In the genomic region with DNA sequence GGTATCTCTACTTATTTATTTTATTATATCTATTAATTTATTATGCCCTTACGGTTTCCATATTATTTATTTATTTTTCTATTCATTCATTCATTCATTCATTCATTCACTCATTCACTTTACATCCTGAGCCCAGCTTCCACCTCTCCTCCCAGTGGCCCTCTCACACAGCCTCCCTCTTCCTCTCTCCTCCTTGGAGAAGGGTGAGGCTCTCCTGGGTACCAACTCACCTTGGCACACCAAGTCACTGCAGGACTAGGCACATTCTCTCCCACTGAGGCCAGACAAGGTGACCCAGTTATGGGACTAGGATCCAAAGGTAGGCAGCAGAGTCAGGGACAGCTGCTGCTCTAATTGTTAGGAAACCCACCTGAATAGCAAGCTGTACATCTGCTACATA, we compare ENCODE assay signal across 12 mouse cellular contexts. TPM values are rescaled to one million over a fixed set of nuclear protein-coding genes. Genes with fewer than 3 reads are reported as not detected.
A peak's percentile ranks its signal among the peaks of the same experiment; 100 is the strongest.
DNase-seq lines count a peak whose midpoint lies in the region; ATAC-seq and TF ChIP-seq lines count a peak whose summit lies in the region.
"Had no signal": no experiment of that assay in that cellular context is flagged by ENCODE, and none has a peak within 500 bp of the region (broad histone marks: within the 10 kb centered on the region; RNA-seq: fewer than 3 reads in every experiment).

No protein-coding gene starts in this region.

- intact Hi-C loops in left cerebral cortex, adult 2 months (cut with DNase I), result loop anchor here (1.0 to 10.0 kb wide), 3 partner anchors 35 to 467 kb away; no protein-coding TSS in a partner anchor

- no peaks in the 10 kb centered on the region for H3K36me3 ChIP-seq in hindbrain, embryonic 11.5 days (ENCODE audit: control insufficient read depth, insufficient read depth, low read length)
- H3K36me3 ChIP-seq in hindbrain, embryonic 10.5 days, result no peaks in the 10 kb centered on the region
- no peaks in the 10 kb centered on the region for H3K36me3 ChIP-seq in forebrain, embryonic 13.5 days (ENCODE audit: poor library complexity, severe bottlenecking)
- no peaks in the 10 kb centered on the region for H3K36me3 ChIP-seq in forebrain, embryonic 16.5 days (ENCODE audit: control insufficient read depth, insufficient read depth)
- H3K36me3 ChIP-seq in midbrain, embryonic 15.5 days (replicated peaks), result no peaks in the 10 kb centered on the region
- H3K36me3 ChIP-seq: heart, embryonic 13.5 days had no signal

- H3K27ac ChIP-seq in hindbrain, embryonic 11.5 days (ENCODE audit: low read depth, low read length), result no peak overlapping the region
- no peak overlapping the region for H3K27ac ChIP-seq in hindbrain, embryonic 10.5 days
- no peak overlapping the region for H3K27ac ChIP-seq in forebrain, embryonic 13.5 days
- H3K27ac ChIP-seq in forebrain, embryonic 16.5 days (ENCODE audit: low read length), result no peak overlapping the region
- no peak overlapping the region for H3K27ac ChIP-seq in midbrain, embryonic 15.5 days
- H3K27ac ChIP-seq in left cerebral cortex, adult 2 months, result no peak overlapping the region
- H3K27ac ChIP-seq: heart, embryonic 13.5 days; liver, embryonic 14.5 days had no signal

- ATAC-seq in hindbrain, embryonic 11.5 days (ENCODE audit: low FRiP score), result peak; percentile 61
- peak; percentile 57 for ATAC-seq in forebrain, embryonic 13.5 days
- ATAC-seq in forebrain, embryonic 16.5 days, result peak; percentile 34; the same call in 1 of the 2 replicates
- ATAC-seq in midbrain, embryonic 15.5 days (replicated peaks), result peak; percentile 54

- WGBS in hindbrain, embryonic 11.5 days, result 77% methylated on average over 1 of the region's 1 CpGs
- WGBS in hindbrain, embryonic 10.5 days, result 70% methylated on average over 1 of the region's 1 CpGs
- 71% methylated on average over 1 of the region's 1 CpGs for WGBS in forebrain, embryonic 13.5 days
- WGBS in forebrain, embryonic 16.5 days, result 70% methylated on average over 1 of the region's 1 CpGs
- WGBS in midbrain, embryonic 15.5 days, result 65% methylated on average over 1 of the region's 1 CpGs

- H3K9me3 ChIP-seq in hindbrain, embryonic 11.5 days (ENCODE audit: control insufficient read depth, low read length), result no peaks in the 10 kb centered on the region
- no peaks in the 10 kb centered on the region for H3K9me3 ChIP-seq in hindbrain, embryonic 10.5 days
- no peaks in the 10 kb centered on the region for H3K9me3 ChIP-seq in forebrain, embryonic 13.5 days (replicated peaks)
- H3K9me3 ChIP-seq in forebrain, embryonic 16.5 days (ENCODE audit: control insufficient read depth, low read length), result no peaks in the 10 kb centered on the region
- no peaks in the 10 kb centered on the region for H3K9me3 ChIP-seq in midbrain, embryonic 15.5 days

- no peak for DNase-seq in hindbrain, embryonic 11.5 days (ENCODE audit: low spot score)
- no peak for DNase-seq in hindbrain, embryonic 10.5 days (ENCODE audit: low spot score)
- no peak for DNase-seq in left cerebral cortex, adult 2 months (ENCODE audit: extremely low spot score in 1 of 2, low spot score in 2 of 2)
- no peak for DNase-seq in heart, adult 18-20 months
- DNase-seq: heart, adult 11 months had no signal

- H3K4me1 ChIP-seq in hindbrain, embryonic 11.5 days (replicated peaks; ENCODE audit: control insufficient read depth, insufficient read depth, low read length), result no peaks in the 10 kb centered on the region
- no peaks in the 10 kb centered on the region for H3K4me1 ChIP-seq in hindbrain, embryonic 10.5 days (replicated peaks)
- no peaks in the 10 kb centered on the region for H3K4me1 ChIP-seq in forebrain, embryonic 13.5 days
- H3K4me1 ChIP-seq in forebrain, embryonic 16.5 days (replicated peaks; ENCODE audit: control insufficient read depth, insufficient read depth, low read length), result no peaks in the 10 kb centered on the region
- no peaks in the 10 kb centered on the region for H3K4me1 ChIP-seq in midbrain, embryonic 15.5 days
- H3K4me1 ChIP-seq: heart, embryonic 13.5 days had no signal

- H3K9ac ChIP-seq in hindbrain, embryonic 11.5 days (ENCODE audit: low read depth, low read length), result no peak overlapping the region
- no peak overlapping the region for H3K9ac ChIP-seq in forebrain, embryonic 13.5 days
- H3K9ac ChIP-seq in forebrain, embryonic 16.5 days (replicated peaks; ENCODE audit: low read depth, low read length), result no peak overlapping the region
- H3K9ac ChIP-seq in midbrain, embryonic 15.5 days, result no peak overlapping the region
- H3K9ac ChIP-seq: heart, embryonic 13.5 days; liver, embryonic 14.5 days had no signal

- no peak for TF ChIP-seq CTCF in left cerebral cortex, adult 2 months (IDR thresholded peaks at IDR 0.05)

- H3K27me3 ChIP-seq in hindbrain, embryonic 11.5 days (ENCODE audit: control insufficient read depth, insufficient read depth, low read length), result no peaks in the 10 kb centered on the region
- H3K27me3 ChIP-seq in hindbrain, embryonic 10.5 days (ENCODE audit: insufficient read depth, poor library complexity, severe bottlenecking), result no peaks in the 10 kb centered on the region
- no peaks in the 10 kb centered on the region for H3K27me3 ChIP-seq in forebrain, embryonic 13.5 days
- H3K27me3 ChIP-seq in forebrain, embryonic 16.5 days (replicated peaks; ENCODE audit: control insufficient read depth, insufficient read depth, low read length), result no peaks in the 10 kb centered on the region
- H3K27me3 ChIP-seq in midbrain, embryonic 15.5 days (replicated peaks), result no peaks in the 10 kb centered on the region
- H3K27me3 ChIP-seq: heart, embryonic 13.5 days had no signal

- H3K4me2 ChIP-seq in hindbrain, embryonic 11.5 days (replicated peaks; ENCODE audit: low read depth, low read length), result no peak overlapping the region
- H3K4me2 ChIP-seq in forebrain, embryonic 13.5 days, result no peak overlapping the region
- H3K4me2 ChIP-seq in forebrain, embryonic 16.5 days (ENCODE audit: low read length), result no peak overlapping the region
- H3K4me2 ChIP-seq in midbrain, embryonic 15.5 days, result no peak overlapping the region

- H3K4me3 ChIP-seq in hindbrain, embryonic 11.5 days (ENCODE audit: low read depth, low read length), result no peak overlapping the region
- no peak overlapping the region for H3K4me3 ChIP-seq in hindbrain, embryonic 10.5 days
- H3K4me3 ChIP-seq in forebrain, embryonic 13.5 days, result no peak overlapping the region
- H3K4me3 ChIP-seq in forebrain, embryonic 16.5 days (replicated peaks; ENCODE audit: low read length), result no peak overlapping the region
- H3K4me3 ChIP-seq in midbrain, embryonic 15.5 days, result no peak overlapping the region
- H3K4me3 ChIP-seq in left cerebral cortex, adult 2 months, result no peak overlapping the region
- H3K4me3 ChIP-seq: heart, embryonic 13.5 days had no signal

RNA-seq across cellular contexts. Expression of a gene that starts 5.5 kb away (rescaled TPM):
- 23.5 and 26.8 TPM in 2 replicates for polyA plus RNA-seq in hindbrain, embryonic 11.5 days (2014; fragmentation: Nextera tagmentation; extraction: Ambion mirVana)
- 45.4 and 51.4 TPM in 2 replicates for polyA plus RNA-seq in hindbrain, embryonic 10.5 days (2016; fragmentation: Nextera tagmentation; extraction: Ambion mirVana)
- polyA plus RNA-seq in forebrain, embryonic 13.5 days (2015; fragmentation: Nextera tagmentation; extraction: Ambion mirVana), result 0.84 and 1.8 TPM in 2 replicates
- 1.0 and 3.8 TPM in 2 replicates for polyA plus RNA-seq in forebrain, embryonic 16.5 days (2015; fragmentation: Nextera tagmentation; extraction: Ambion mirVana)
- 1.1 and 1.2 TPM in 2 replicates for polyA plus RNA-seq in midbrain, embryonic 15.5 days (2015; fragmentation: Nextera tagmentation; extraction: Ambion mirVana)
- under 1 TPM; 0.63 to 0.79 TPM for total RNA-seq in left cerebral cortex, adult 2 months (2021)
- under 1 TPM in 1 of 2 experiments, not detected in 1; 0.07 TPM for total RNA-seq in heart, adult 18-20 months (2021)
- total RNA-seq: adrenal gland, adult 18-20 months; megakaryocyte progenitor cell, adult 5-6 weeks had no signal
